Mouse (Mus musculus): Measurements from ENCODE around the gene Hecw2. TPM values are rescaled to one million over a fixed set of nuclear protein-coding genes. Genes with fewer than 3 reads are reported as not detected.

Hecw2 gene
- total RNA-seq (2023), result under 1 TPM; 0.04 to 0.11 TPM

DNA sequence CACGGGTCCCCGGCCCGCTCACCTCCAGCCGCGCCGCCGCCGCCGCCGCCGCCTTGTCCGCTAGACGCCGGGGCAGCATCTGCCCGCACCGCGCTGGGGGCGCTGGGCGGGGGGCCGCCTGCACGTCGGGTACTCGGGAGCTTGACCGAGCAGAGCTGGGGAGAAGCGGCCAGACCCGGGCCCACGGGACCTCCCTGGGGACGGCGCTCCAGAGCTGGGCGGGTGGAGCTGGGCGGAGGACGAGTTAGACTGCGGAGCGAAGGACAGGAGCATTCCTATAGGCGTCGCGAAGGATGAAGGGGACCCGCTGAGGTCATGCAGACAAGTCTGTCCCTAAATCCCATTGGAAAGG is at the start of gene Hecw2:
Gene Hecw2 (minus strand): TSS at position 215 of the 352 bp plus-strand sequence.

DNA sequence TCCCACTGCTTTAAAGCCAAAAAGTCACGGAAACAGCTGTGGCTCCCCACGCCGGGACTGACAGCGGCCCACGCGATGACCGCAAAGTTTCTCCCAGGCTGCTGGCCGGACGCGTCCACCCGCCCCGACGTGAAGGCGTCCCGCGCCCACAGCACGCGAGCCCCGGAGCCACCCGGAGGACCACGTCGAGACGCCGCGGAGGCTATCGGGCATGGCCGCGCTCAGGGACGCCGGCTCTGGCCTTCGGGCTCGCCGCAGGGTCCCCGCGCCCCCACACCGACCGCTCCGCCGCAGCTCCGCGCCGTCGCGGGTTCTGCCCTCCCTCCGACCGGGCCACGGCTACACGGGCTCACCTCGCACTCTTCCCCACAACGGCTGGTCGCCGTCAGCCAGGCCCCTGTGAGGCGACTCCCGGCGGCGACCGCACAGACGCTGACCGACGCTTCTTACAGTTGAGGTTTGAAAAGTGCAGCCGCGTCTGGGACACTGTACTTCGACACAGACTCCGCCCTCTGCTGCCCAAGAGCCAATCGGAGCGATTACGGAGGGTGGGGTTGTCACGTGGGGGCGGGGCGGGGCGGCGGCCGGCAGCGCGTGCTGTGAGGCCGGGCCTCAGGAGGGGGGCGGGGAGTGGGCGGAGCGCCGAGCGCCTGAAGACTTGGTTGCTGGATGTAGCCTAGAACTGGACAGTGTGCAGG is 410.1 kb downstream of the Hecw2 start, which contains the start of gene Stk17b:
Gene Stk17b (minus strand): TSS at position 504 of the 698 bp plus-strand sequence.

Other genes starting within 250 kb of the Hecw2 start
- gene Ccdc150, start 55.5 kb upstream of the Hecw2 start, total RNA-seq (2023), result 1 to 10 TPM in 1 of 2 experiments, under 1 TPM in 1; 0.27 to 1.1 TPM
- gene Gtf3c3, start 243.8 kb upstream of the Hecw2 start, total RNA-seq (2023), result 1 to 10 TPM; 5.6 to 9.2 TPM

Measured in neutrophil, adult 59 days (primary cell).